Mouse (Mus musculus): ENCODE data around the gene B3gnt7. TPM values are rescaled to one million over a fixed set of nuclear protein-coding genes. Genes with fewer than 3 reads are reported as not detected.
"Not testable (repeated sequence)": the region's sequence is repeated elsewhere in the genome, so short reads cannot be mapped to it uniquely, and the experiment has no call there.

The B3gnt7 gene
- total RNA-seq, 1 experiment from 2014 or later: 3.4 TPM

GRCm38 (mm10) chr1:86339156-86339812, 36.7 kb downstream of the B3gnt7 start:
- ATAC-seq (ENCODE audit: extremely low read depth, insufficient number of reproducible peaks, low FRiP score, poor library complexity, severe bottlenecking): peak; percentile 84

- ATAC-seq (ENCODE audit: extremely low read depth, insufficient number of reproducible peaks, low FRiP score, poor library complexity, severe bottlenecking): not testable (repeated sequence)
Observed at GRCm38 (mm10) chr1:86341096-86341495, 38.5 kb downstream of the B3gnt7 start.

- no peak for ATAC-seq (ENCODE audit: extremely low read depth, insufficient number of reproducible peaks, low FRiP score, poor library complexity, severe bottlenecking)
Observed at GRCm38 (mm10) chr1:86342371-86342770, 39.7 kb downstream of the B3gnt7 start.

GRCm38 (mm10) chr1:86343087-86343645, 40.5 kb downstream of the B3gnt7 start:
- no peak for ATAC-seq (ENCODE audit: extremely low read depth, insufficient number of reproducible peaks, low FRiP score, poor library complexity, severe bottlenecking)

GRCm38 (mm10) chr1:86343969-86344861, 41.6 kb downstream of the B3gnt7 start:
- ATAC-seq (ENCODE audit: extremely low read depth, insufficient number of reproducible peaks, low FRiP score, poor library complexity, severe bottlenecking): peak; percentile 61

- no peak for ATAC-seq (ENCODE audit: extremely low read depth, insufficient number of reproducible peaks, low FRiP score, poor library complexity, severe bottlenecking)
Observed at GRCm38 (mm10) chr1:86345069-86345468, 42.4 kb downstream of the B3gnt7 start.

- no peak for ATAC-seq (ENCODE audit: extremely low read depth, insufficient number of reproducible peaks, low FRiP score, poor library complexity, severe bottlenecking)
Observed at GRCm38 (mm10) chr1:86345956-86346355, 43.3 kb downstream of the B3gnt7 start.

GRCm38 (mm10) chr1:86346851-86347715, 44.5 kb downstream of the B3gnt7 start:
- ATAC-seq (ENCODE audit: extremely low read depth, insufficient number of reproducible peaks, low FRiP score, poor library complexity, severe bottlenecking): no peak

- ATAC-seq (ENCODE audit: extremely low read depth, insufficient number of reproducible peaks, low FRiP score, poor library complexity, severe bottlenecking): no peak
Observed at GRCm38 (mm10) chr1:86347716-86348045, 45.0 kb downstream of the B3gnt7 start.

GRCm38 (mm10) chr1:86348083-86348482, 45.5 kb downstream of the B3gnt7 start:
- ATAC-seq (ENCODE audit: extremely low read depth, insufficient number of reproducible peaks, low FRiP score, poor library complexity, severe bottlenecking): no peak

GRCm38 (mm10) chr1:86348801-86349200, 46.2 kb downstream of the B3gnt7 start:
- no peak for ATAC-seq (ENCODE audit: extremely low read depth, insufficient number of reproducible peaks, low FRiP score, poor library complexity, severe bottlenecking)

GRCm38 (mm10) chr1:86349201-86349600, 46.6 kb downstream of the B3gnt7 start:
- no peak for ATAC-seq (ENCODE audit: extremely low read depth, insufficient number of reproducible peaks, low FRiP score, poor library complexity, severe bottlenecking)

GRCm38 (mm10) chr1:86349696-86350095, 47.1 kb downstream of the B3gnt7 start:
- ATAC-seq (ENCODE audit: extremely low read depth, insufficient number of reproducible peaks, low FRiP score, poor library complexity, severe bottlenecking): no peak

GRCm38 (mm10) chr1:86350576-86350975, 47.9 kb downstream of the B3gnt7 start:
- no peak for ATAC-seq (ENCODE audit: extremely low read depth, insufficient number of reproducible peaks, low FRiP score, poor library complexity, severe bottlenecking)

- no peak for ATAC-seq (ENCODE audit: extremely low read depth, insufficient number of reproducible peaks, low FRiP score, poor library complexity, severe bottlenecking)
Observed at GRCm38 (mm10) chr1:86354186-86354585, 51.6 kb downstream of the B3gnt7 start.
